Mouse (Mus musculus) liver, embryonic 16.5 days (tissue): ENCODE data around the gene Ldhb. TPM values are rescaled to one million over a fixed set of nuclear protein-coding genes. Genes with fewer than 3 reads are reported as not detected.
A peak's percentile ranks its signal among the peaks of the same experiment; 100 is the strongest.
"Not testable (repeated sequence)": the region's sequence is repeated elsewhere in the genome, so short reads cannot be mapped to it uniquely, and the experiment has no call there.

Source experiments
- ATAC-seq: fragments of 200-750 bp; cut with Nextera tagmentation; 2 replicates; pipeline ENCODE4 v1.8.0; 2017; ENCODE audit warnings: low read depth, mild to moderate bottlenecking, moderate number of reproducible peaks, moderate library complexity
- H3K27ac ChIP-seq: fragments of 300-500 bp; sonication (generic); 2 replicates; pipeline ENCODE4 v1.5.1; 2014; ENCODE audit warnings: mild to moderate bottlenecking, low read length
- H3K27me3 ChIP-seq: fragments of 300-500 bp; sonication (generic); 2 replicates; pipeline ENCODE4 v1.6.1; 2014; ENCODE audit warnings: low read depth, low read length, mixed read lengths; ENCODE audit not compliant: control insufficient read depth, insufficient read depth
- H3K36me3 ChIP-seq: fragments of 300-500 bp; sonication (generic); 2 replicates; pipeline ENCODE4 v1.6.1; 2014; ENCODE audit warnings: mild to moderate bottlenecking; ENCODE audit not compliant: control insufficient read depth, insufficient read depth
- H3K4me1 ChIP-seq: fragments of 300-500 bp; sonication (generic); 2 replicates; pipeline ENCODE4 v1.6.1; 2014; ENCODE audit warnings: low read depth, low read length, mixed read lengths; ENCODE audit not compliant: control insufficient read depth
- H3K4me2 ChIP-seq: fragments of 300-500 bp; sonication (generic); 2 replicates; pipeline ENCODE4 v1.6.1; 2014; ENCODE audit warnings: low read depth, low read length, mixed read lengths
- H3K4me3 ChIP-seq: fragments of 300-500 bp; sonication (generic); 2 replicates; pipeline ENCODE4 v1.5.1; 2014; ENCODE audit warnings: low read depth, mild to moderate bottlenecking, low read length
- H3K9ac ChIP-seq: fragments of 300-500 bp; sonication (generic); 2 replicates; pipeline ENCODE4 v1.6.1; 2014; ENCODE audit warnings: low read depth, low read length
- H3K9me3 ChIP-seq: fragments of 300-500 bp; sonication (generic); replicated peaks from 2 replicates; pipeline ENCODE4 v1.6.1; 2016; ENCODE audit warnings: low read length; ENCODE audit not compliant: control insufficient read depth
- WGBS: fragments of 180-500 bp; shearing (Covaris S2); extraction: QIAGEN DNeasy Blood & Tissue Kit; methylation state at CpG from one replicate; pipeline ENCODE4 v1.1.7; 2014; ENCODE audit not compliant: insufficient replicate concordance; 5-methylcytosine and 5-hydroxymethylcytosine counted together
- polyA plus RNA-seq: library from polyadenylated mRNA; unstranded; fragments of >200 nt; fragmentation: Nextera tagmentation; extraction: Ambion mirVana; gene quantifications from 2 replicates; pipeline ENCODE4 v1.2.1, GENCODE M21; 2015

Ldhb gene
- polyA plus RNA-seq, 1 experiment from 2014 or later: 17.6 TPM

GRCm38 (mm10) chr6:142524635-142525308, 17.0 kb upstream of the Ldhb start:
- peak; percentile 6; the same call in 1 of the 2 replicates for ATAC-seq
- no peak overlapping the region for H3K9ac ChIP-seq
- no peak overlapping the region for H3K4me2 ChIP-seq
- H3K9me3 ChIP-seq: no peaks in the 10 kb centered on the region
- H3K36me3 ChIP-seq: no peaks in the 10 kb centered on the region
- H3K4me3 ChIP-seq: no peak overlapping the region
- no peaks in the 10 kb centered on the region for H3K27me3 ChIP-seq
- WGBS: under 1% methylated on average over 4 of the region's 4 CpGs
- no peak overlapping the region for H3K27ac ChIP-seq
- H3K4me1 ChIP-seq: no peaks in the 10 kb centered on the region; the same call in none of the 2 replicates

GRCm38 (mm10) chr6:142521591-142522110, 13.9 kb upstream of the Ldhb start:
- WGBS: 67% methylated on average over 12 of the region's 12 CpGs
- Histone ChIP-seq H3K27ac (no peak overlapping the region), H3K27me3 (no peaks in the 10 kb centered on the region)

GRCm38 (mm10) chr6:142519110-142519509, 11.4 kb upstream of the Ldhb start:
- H3K36me3 ChIP-seq: no peaks in the 10 kb centered on the region
- no peaks in the 10 kb centered on the region for H3K4me1 ChIP-seq
- no peak for ATAC-seq
- no peaks in the 10 kb centered on the region for H3K27me3 ChIP-seq
- no peaks in the 10 kb centered on the region for H3K9me3 ChIP-seq
- no peak overlapping the region for H3K4me3 ChIP-seq
- 5% methylated on average over 6 of the region's 6 CpGs for WGBS
- H3K4me2 ChIP-seq: no peak overlapping the region
- H3K9ac ChIP-seq: no peak overlapping the region
- no peak overlapping the region for H3K27ac ChIP-seq

More at GRCm38 (mm10) chr6:142521591-142522110, 13.9 kb upstream of the Ldhb start:
- Histone ChIP-seq H3K4me2 (no peak overlapping the region), H3K9me3 (no peaks in the 10 kb centered on the region), H3K4me1 (no peaks in the 10 kb centered on the region), H3K9ac (no peak overlapping the region), H3K36me3 (no peaks in the 10 kb centered on the region), H3K4me3 (no peak overlapping the region)
- no peak for ATAC-seq

- not testable (repeated sequence) for H3K36me3 ChIP-seq, H3K4me3 ChIP-seq, H3K27ac ChIP-seq, H3K27me3 ChIP-seq, H3K9me3 ChIP-seq, H3K4me1 ChIP-seq, H3K9ac ChIP-seq, ATAC-seq, H3K4me2 ChIP-seq
- WGBS: 47% methylated on average over 8 of the region's 9 CpGs
These were observed 7.6 kb upstream of the Ldhb start for GRCm38 (mm10) chr6:142515379-142515778.

- H3K9me3 ChIP-seq: no peaks in the 10 kb centered on the region
These were observed 7.2 kb upstream of the Ldhb start for GRCm38 (mm10) chr6:142514912-142515311.

GRCm38 (mm10) chr6:142512902-142513301, 5.1 kb upstream of the Ldhb start:
- no peak overlapping the region for H3K4me3 ChIP-seq
- no peak overlapping the region for H3K4me2 ChIP-seq
- no peak for ATAC-seq
- H3K36me3 ChIP-seq: no peaks in the 10 kb centered on the region
- no peak overlapping the region for H3K9ac ChIP-seq
- no peak overlapping the region for H3K27ac ChIP-seq
- H3K4me1 ChIP-seq: no peaks in the 10 kb centered on the region
- no peaks in the 10 kb centered on the region for H3K9me3 ChIP-seq
- WGBS: 44% methylated on average over 3 of the region's 3 CpGs
- H3K27me3 ChIP-seq: no peaks in the 10 kb centered on the region

More at GRCm38 (mm10) chr6:142514912-142515311, 7.2 kb upstream of the Ldhb start:
- Histone ChIP-seq H3K36me3 (no peaks in the 10 kb centered on the region), H3K4me1 (no peaks in the 10 kb centered on the region), H3K27me3 (no peaks in the 10 kb centered on the region), H3K4me2 (no peak overlapping the region), H3K4me3 (no peak overlapping the region), H3K27ac (no peak overlapping the region), H3K9ac (no peak overlapping the region)
- 2% methylated on average over 10 of the region's 10 CpGs for WGBS
- no peak for ATAC-seq

GRCm38 (mm10) chr6:142511516-142512135, 3.9 kb upstream of the Ldhb start:
- ATAC-seq: no peak
- 21% methylated on average over 12 of the region's 12 CpGs for WGBS
- peaks cover 7% of the 10 kb centered on the region; the same call in 1 of the 2 replicates for H3K27me3 ChIP-seq
- H3K4me3 ChIP-seq: no peak overlapping the region
- H3K4me2 ChIP-seq: no peak overlapping the region
- H3K36me3 ChIP-seq: no peaks in the 10 kb centered on the region
- H3K4me1 ChIP-seq: peaks cover 2% of the 10 kb centered on the region; the same call in 1 of the 2 replicates
- no peaks in the 10 kb centered on the region for H3K9me3 ChIP-seq
- no peak overlapping the region for H3K9ac ChIP-seq
- H3K27ac ChIP-seq: no peak overlapping the region

- WGBS: 47% methylated on average over 4 of the region's 4 CpGs
- ATAC-seq: no peak
- H3K27ac ChIP-seq: no peak overlapping the region
These were observed 906 bp upstream of the Ldhb start for GRCm38 (mm10) chr6:142508663-142509062.

More at GRCm38 (mm10) chr6:142508663-142509062, 906 bp upstream of the Ldhb start:
- H3K4me2 ChIP-seq: no peak overlapping the region
- no peak overlapping the region for H3K9ac ChIP-seq
- H3K4me1 ChIP-seq: peaks cover 2% of the 10 kb centered on the region; the same call in 1 of the 2 replicates
- no peaks in the 10 kb centered on the region for H3K36me3 ChIP-seq
- no peak overlapping the region for H3K4me3 ChIP-seq
- H3K27me3 ChIP-seq: peaks cover 7% of the 10 kb centered on the region; the same call in 1 of the 2 replicates
- no peaks in the 10 kb centered on the region for H3K9me3 ChIP-seq
